Mouse (Mus musculus) layer of hippocampus, adult 6 months (tissue): ENCODE data around the gene Prrg4. TPM values are rescaled to one million over a fixed set of nuclear protein-coding genes. Genes with fewer than 3 reads are reported as not detected.

Source experiments
- long read RNA-seq, 2 experiments: library from polyadenylated mRNA; unstranded; transcript quantifications; one replicate each; pipeline ENCODE4 v2.0.0; 2019 to 2020
- polyA plus RNA-seq: library from polyadenylated mRNA; unstranded; fragments of <200 nt; fragmentation: Nextera tagmentation; gene quantifications from 2 replicates; pipeline ENCODE4 v1.2.3, GENCODE M21; 2021

Prrg4 gene
- polyA plus RNA-seq = 0.59 and 2.0 TPM in 2 replicates
- long read RNA-seq, experiment 1, partial matches to known transcripts = 1 of 4 reads
- long read RNA-seq, experiment 1, other reads (novel, unspliced or antisense) = 0 of 4 reads
- long read RNA-seq, experiment 2, partial matches to known transcripts = 0 of 1 reads
- long read RNA-seq, experiment 2, other reads (novel, unspliced or antisense) = 0 of 1 reads

DNA sequence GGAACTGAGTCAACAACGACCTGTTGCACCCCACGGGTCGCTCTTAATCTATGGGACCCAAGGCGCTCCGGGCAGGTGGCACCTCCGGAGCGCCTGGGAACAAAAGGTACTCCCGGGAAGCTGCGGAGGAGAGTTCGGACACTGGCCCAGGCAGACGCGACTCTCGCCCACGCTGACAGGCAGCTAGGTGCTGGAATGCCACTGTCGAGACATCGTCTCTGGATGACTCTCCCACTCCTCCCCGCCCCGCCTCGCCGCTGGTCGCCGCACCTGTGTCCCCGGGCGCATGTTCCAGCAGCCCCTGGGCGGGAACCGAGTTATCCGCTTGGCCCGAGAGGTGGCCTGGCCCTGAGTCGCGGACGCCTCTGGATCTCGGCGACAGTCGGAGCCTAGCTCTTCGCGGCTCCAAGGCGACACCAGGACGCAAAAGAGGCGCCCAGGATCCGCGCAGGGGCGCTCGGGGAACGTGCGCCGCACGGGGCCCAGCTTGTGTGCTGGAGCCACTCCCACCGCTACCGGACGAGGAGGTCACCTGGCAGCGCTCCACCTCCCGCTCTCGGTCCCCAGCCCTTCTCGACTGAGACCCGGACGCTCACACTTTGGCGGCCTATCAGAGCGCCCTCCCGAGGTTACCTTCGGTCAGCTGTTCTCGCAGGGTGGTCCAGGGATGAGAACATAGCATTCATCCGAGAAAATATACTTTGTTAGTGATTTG lies at the start of gene Prrg4:
TSS of gene Prrg4 (minus strand) at position 601 of the 715 bp plus-strand sequence.

GRCm38 (mm10) chr2:104867282-104867855 lies 17.7 kb upstream of the Prrg4 start, which contains the start of gene Ccdc73:
Ccdc73 (plus strand) TSS chr2:104867805.

DNA sequence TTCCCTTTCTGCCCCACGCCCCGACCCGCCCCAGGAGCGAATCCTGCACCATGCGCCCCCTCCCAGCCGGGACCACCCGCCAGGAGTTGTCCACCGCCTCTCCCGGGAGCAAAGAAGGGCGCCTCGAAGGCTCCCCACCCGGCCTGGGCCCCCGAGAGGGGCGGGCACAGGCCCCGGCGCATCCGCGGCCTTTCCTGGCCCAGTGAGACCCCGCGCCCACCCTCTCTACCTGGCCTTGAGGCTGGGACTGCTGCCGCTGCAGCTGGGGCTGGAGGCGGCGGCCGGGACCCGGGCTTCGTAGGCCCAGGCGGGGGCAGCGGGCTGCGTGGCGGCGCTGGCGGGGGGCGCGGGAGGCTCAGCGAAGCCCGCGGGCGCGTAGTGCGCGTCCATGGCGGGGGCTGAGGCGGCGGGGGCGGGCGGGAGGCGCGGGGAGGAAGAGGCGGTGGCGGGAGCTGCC lies 33.3 kb downstream of the Prrg4 start, which contains the start of gene Qser1:
TSS of gene Qser1 (minus strand) at position 390 of the 457 bp plus-strand sequence.

Other genes with a start within 250 kb of the Prrg4 start
- 13.4 and 15.5 TPM in 2 replicates for gene Tcp11l1, start 137.7 kb downstream of the Prrg4 start, polyA plus RNA-seq
- not detected in 2 replicates for gene Pin1rt1, start 133.5 kb downstream of the Prrg4 start, polyA plus RNA-seq
- 2.2 and 2.3 TPM in 2 replicates for gene Depdc7, start 107.0 kb downstream of the Prrg4 start, polyA plus RNA-seq
- 0.82 and 0.97 TPM in 2 replicates for gene Qser1, start 33.1 kb downstream of the Prrg4 start, polyA plus RNA-seq
- 4.8 and 9.2 TPM in 2 replicates for gene Ccdc73, start 17.9 kb upstream of the Prrg4 start, polyA plus RNA-seq
- gene Eif3m, start 167.2 kb upstream of the Prrg4 start, polyA plus RNA-seq = 172 and 184 TPM in 2 replicates
- not detected in 2 replicates for gene Gm11060, start 242.1 kb upstream of the Prrg4 start, polyA plus RNA-seq